Mouse (Mus musculus) ES-Bruce4 (cell line): Measurements from ENCODE around the gene Ryr1.
A peak's percentile ranks its signal among the peaks of the same experiment; 100 is the strongest.

Source experiments
- CTCF ChIP-seq: IDR thresholded peaks from one replicate; pipeline ENCODE4 v1.8.1; 2011; ENCODE audit warnings: low read depth, low read length
- EP300 ChIP-seq: IDR thresholded peaks from 2 replicates; pipeline ENCODE4 v1.6.1; 2011; ENCODE audit warnings: low read depth, low read length; ENCODE audit not compliant: insufficient read depth
- POLR2A ChIP-seq: IDR thresholded peaks from one replicate; pipeline ENCODE4 v1.8.1; 2011; ENCODE audit warnings: low read length; ENCODE audit not compliant: insufficient read depth

DNA sequence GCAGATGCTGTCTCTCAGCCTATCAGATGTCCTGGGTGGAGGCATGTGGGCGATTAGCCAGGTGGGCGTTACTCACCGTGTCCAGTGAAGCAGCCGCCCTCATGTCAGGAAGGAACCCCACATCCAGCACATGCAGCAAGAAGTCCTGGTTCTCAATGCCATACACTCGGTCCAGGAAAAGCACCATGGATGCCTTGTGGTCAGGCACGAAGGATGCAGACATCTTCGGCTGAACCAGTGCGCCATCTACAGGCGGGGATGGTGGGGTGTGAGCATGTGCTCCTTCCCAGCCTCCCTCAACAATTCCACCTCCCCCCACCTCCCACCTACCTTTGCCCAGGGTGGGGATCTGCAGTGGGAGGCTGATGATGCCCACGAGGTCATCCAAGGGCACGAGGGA, 52.3 kb downstream of the Ryr1 start:
- TF ChIP-seq POLR2A (no peak), CTCF (peak; percentile 90), EP300 (no peak; the same call in 1 of the 2 replicates)
